Mouse (Mus musculus): ENCODE data around the gene Slc4a2.

- TF ChIP-seq EP300 (IDR thresholded peaks at IDR 0.05) (no peak), CTCF (IDR thresholded peaks at IDR 0.05) (peak; percentile 51)
Measured at GRCm38 (mm10) chr5:24387264-24388241, 36.1 kb upstream of the Slc4a2 start.
